22 mouse cellular contexts compared by ENCODE assay signal in genomic region chr16:62642859-62643403, GRCm38 (mm10).
DNase-seq lines count a peak whose midpoint lies in the region; ATAC-seq lines count a peak whose summit lies in the region.
"Had no signal": no experiment of that assay in that cellular context is flagged by ENCODE, and none has a peak within 500 bp of the region (broad histone marks: within the 10 kb centered on the region; RNA-seq: fewer than 3 reads in every experiment).

No protein-coding gene starts in this region.

- no peaks in the 10 kb centered on the region for H3K27me3 ChIP-seq in kidney, embryonic 15.5 days
- no peaks in the 10 kb centered on the region for H3K27me3 ChIP-seq in midbrain, embryonic 10.5 days (ENCODE audit: low read depth, poor library complexity, severe bottlenecking)
- H3K27me3 ChIP-seq: limb, embryonic 12.5 days had no signal

- H3K9me3 ChIP-seq in kidney, embryonic 15.5 days (replicated peaks): no peaks in the 10 kb centered on the region
- no peaks in the 10 kb centered on the region; the same call in 1 of the 2 replicates for H3K9me3 ChIP-seq in midbrain, embryonic 10.5 days (replicated peaks)
- H3K9me3 ChIP-seq: heart, embryonic 10.5 days; limb, embryonic 12.5 days had no signal

- H3K9ac ChIP-seq in kidney, embryonic 15.5 days: no peak overlapping the region
- H3K9ac ChIP-seq: hindbrain, embryonic 14.5 days; limb, embryonic 12.5 days; liver, postnatal 0 days had no signal

- peak overlapping the region; percentile 78 for H3K27ac ChIP-seq in kidney, embryonic 15.5 days
- no peak overlapping the region for H3K27ac ChIP-seq in midbrain, embryonic 10.5 days (replicated peaks)
- H3K27ac ChIP-seq: forebrain, embryonic 10.5 days; gastrocnemius, adult 2 months; heart, embryonic 10.5 days; hindbrain, embryonic 14.5 days; limb, embryonic 12.5 days had no signal

- WGBS in kidney, embryonic 15.5 days: 63% methylated on average over 10 of the region's 10 CpGs
- 87% methylated on average over 10 of the region's 10 CpGs for WGBS in midbrain, embryonic 10.5 days

- no peaks in the 10 kb centered on the region for H3K4me1 ChIP-seq in kidney, embryonic 15.5 days
- no peaks in the 10 kb centered on the region for H3K4me1 ChIP-seq in midbrain, embryonic 10.5 days
- H3K4me1 ChIP-seq: forebrain, embryonic 10.5 days; heart, embryonic 10.5 days; limb, embryonic 12.5 days had no signal

- no peak overlapping the region for H3K4me3 ChIP-seq in kidney, embryonic 15.5 days (replicated peaks)
- H3K4me3 ChIP-seq in midbrain, embryonic 10.5 days: no peak overlapping the region
- H3K4me3 ChIP-seq: forebrain, embryonic 10.5 days; gastrocnemius, adult 2 months; heart, embryonic 10.5 days; limb, embryonic 12.5 days had no signal

- H3K4me2 ChIP-seq in kidney, embryonic 15.5 days: peak overlapping the region; percentile 36
- H3K4me2 ChIP-seq: hindbrain, embryonic 14.5 days; limb, embryonic 12.5 days; liver, embryonic 11.5 days; midbrain, embryonic 11.5 days had no signal

- peak; percentile 78 for ATAC-seq in kidney, embryonic 15.5 days (replicated peaks; ENCODE audit: low FRiP score)
- ATAC-seq: forebrain, embryonic 16.5 days; liver, postnatal 0 days; lung, postnatal 0 days had no signal

- H3K36me3 ChIP-seq in kidney, embryonic 15.5 days: no peaks in the 10 kb centered on the region
- H3K36me3 ChIP-seq in midbrain, embryonic 10.5 days: no peaks in the 10 kb centered on the region
- H3K36me3 ChIP-seq: forebrain, embryonic 10.5 days; heart, embryonic 10.5 days; limb, embryonic 12.5 days had no signal

- peak; percentile 12 to 17 for DNase-seq in frontal cortex, postnatal 36 days (ENCODE audit: low spot score in 2 of 2)
- no peak for DNase-seq in frontal cortex, postnatal 14 days (ENCODE audit: low spot score in 2 of 2)
- DNase-seq in right cerebral cortex, adult 2 months (ENCODE audit: low spot score in 2 of 2): peak; percentile 19 to 29
- no peak for DNase-seq in right cerebral cortex, postnatal 14 days
- no peak for DNase-seq in midbrain, embryonic 10.5 days (ENCODE audit: low spot score)
- DNase-seq in urinary bladder, postnatal 25 days (ENCODE audit: low spot score): no peak
- DNase-seq: adrenal gland, postnatal 36 days; cerebellum, adult 11 months; cerebellum, postnatal 10 days; gastrocnemius, adult 2 months; heart, postnatal 4 days; liver, postnatal 0 days; thymus, postnatal 14 days had no signal

Comparison
In these comparisons a context has a peak if more than half of its experiments do, and no peak if none do; other contexts are left out.
1. DNase-seq: peak in frontal cortex, postnatal 36 days (2 of 2) and right cerebral cortex, adult 2 months (2 of 2); none in frontal cortex, postnatal 14 days (0 of 2), right cerebral cortex, postnatal 14 days (single experiment), midbrain, embryonic 10.5 days (single experiment) and urinary bladder, postnatal 25 days (single experiment).